Mouse (Mus musculus): ENCODE measurements around the gene Gm9195. TPM values are rescaled to one million over a fixed set of nuclear protein-coding genes. Genes with fewer than 3 reads are reported as not detected.

The Gm9195 gene
- polyA plus RNA-seq, 1 experiment from 2014 or later: not detected

DNA sequence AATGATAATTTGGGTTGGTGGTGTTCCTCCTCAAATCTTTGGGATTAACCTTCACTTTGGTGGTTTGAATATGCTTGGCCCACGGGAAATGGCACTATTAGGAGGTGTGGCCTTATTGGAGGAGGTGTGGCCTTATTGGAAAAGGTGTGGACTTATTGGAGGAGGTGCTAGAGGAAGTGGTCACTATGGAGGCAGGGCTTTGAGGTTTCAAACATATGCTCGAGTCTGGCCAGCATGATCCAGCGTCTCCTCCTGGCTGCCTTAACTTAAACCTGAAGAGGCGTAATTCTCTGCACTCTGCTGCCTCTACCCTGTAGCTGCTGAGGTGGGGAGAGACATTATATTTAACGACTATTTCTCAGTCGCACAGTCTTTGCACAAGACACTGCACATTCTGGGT, 11.6 kb upstream of the Gm9195 start:
- H3K27ac ChIP-seq (replicated peaks): no peak overlapping the region
- no peak overlapping the region for H3K9ac ChIP-seq (replicated peaks)
- no peaks in the 10 kb centered on the region; the same call in 1 of the 2 replicates for H3K27me3 ChIP-seq (replicated peaks)
- H3K4me1 ChIP-seq: peaks cover 4% of the 10 kb centered on the region; the same call in 1 of the 2 replicates
- no peaks in the 10 kb centered on the region for H3K36me3 ChIP-seq
- H3K4me2 ChIP-seq: no peak overlapping the region
- H3K4me3 ChIP-seq (replicated peaks): no peak overlapping the region
- 52% methylated on average over 6 of the region's 6 CpGs for WGBS
- no peaks in the 10 kb centered on the region for H3K9me3 ChIP-seq (replicated peaks)
- no peak for ATAC-seq (ENCODE audit: low FRiP score)

GRCm38 (mm10) chr14:72493775-72494174, 2.1 kb upstream of the Gm9195 start:
- H3K36me3 ChIP-seq: no peaks in the 10 kb centered on the region
- no peak for ATAC-seq (ENCODE audit: low FRiP score)
- WGBS: 91% methylated on average over 1 of the region's 1 CpGs
- H3K4me3 ChIP-seq (replicated peaks): no peak overlapping the region
- H3K9ac ChIP-seq (replicated peaks): no peak overlapping the region
- H3K4me2 ChIP-seq: no peak overlapping the region
- H3K27me3 ChIP-seq (replicated peaks): no peaks in the 10 kb centered on the region
- no peaks in the 10 kb centered on the region for H3K4me1 ChIP-seq
- H3K9me3 ChIP-seq (replicated peaks): no peaks in the 10 kb centered on the region
- no peak overlapping the region for H3K27ac ChIP-seq (replicated peaks)

- Histone ChIP-seq H3K4me1 (no peaks in the 10 kb centered on the region), H3K9me3 (replicated peaks) (no peaks in the 10 kb centered on the region), H3K36me3 (no peaks in the 10 kb centered on the region), H3K27me3 (replicated peaks) (no peaks in the 10 kb centered on the region), H3K9ac (replicated peaks) (no peak overlapping the region), H3K4me3 (replicated peaks) (no peak overlapping the region), H3K4me2 (no peak overlapping the region), H3K27ac (replicated peaks) (no peak overlapping the region)
- 91% methylated on average over 3 of the region's 3 CpGs for WGBS
- no peak for ATAC-seq (ENCODE audit: low FRiP score)
Measured at GRCm38 (mm10) chr14:72490367-72490766, 1.3 kb downstream of the Gm9195 start.

DNA sequence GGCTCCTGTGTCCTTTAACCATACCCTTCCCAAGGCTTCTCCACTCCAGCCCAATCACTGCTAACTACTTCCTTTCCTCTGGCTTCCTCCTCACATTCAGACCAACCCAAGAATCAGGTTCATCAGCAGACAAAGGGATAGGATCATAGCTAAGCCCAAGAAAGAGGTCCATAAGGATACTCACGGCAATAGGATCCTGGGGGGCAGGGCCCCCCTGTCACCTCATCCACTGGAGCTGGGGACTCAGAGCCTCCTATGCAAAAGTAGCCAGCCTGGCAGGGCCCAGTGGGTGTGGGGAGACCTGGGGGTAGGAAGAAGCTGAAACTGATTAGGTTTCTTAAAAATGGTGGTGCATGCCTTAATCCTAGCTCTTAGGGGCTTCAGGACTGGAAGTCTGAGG, 17.1 kb downstream of the Gm9195 start:
- ATAC-seq (ENCODE audit: low FRiP score): no peak
- Histone ChIP-seq H3K27me3 (replicated peaks) (no peaks in the 10 kb centered on the region), H3K9ac (replicated peaks) (no peak overlapping the region), H3K4me1 (no peaks in the 10 kb centered on the region), H3K36me3 (no peaks in the 10 kb centered on the region), H3K4me2 (no peak overlapping the region), H3K27ac (replicated peaks) (no peak overlapping the region), H3K9me3 (replicated peaks) (no peaks in the 10 kb centered on the region), H3K4me3 (replicated peaks) (no peak overlapping the region)
- WGBS: 65% methylated on average over 1 of the region's 1 CpGs

DNA sequence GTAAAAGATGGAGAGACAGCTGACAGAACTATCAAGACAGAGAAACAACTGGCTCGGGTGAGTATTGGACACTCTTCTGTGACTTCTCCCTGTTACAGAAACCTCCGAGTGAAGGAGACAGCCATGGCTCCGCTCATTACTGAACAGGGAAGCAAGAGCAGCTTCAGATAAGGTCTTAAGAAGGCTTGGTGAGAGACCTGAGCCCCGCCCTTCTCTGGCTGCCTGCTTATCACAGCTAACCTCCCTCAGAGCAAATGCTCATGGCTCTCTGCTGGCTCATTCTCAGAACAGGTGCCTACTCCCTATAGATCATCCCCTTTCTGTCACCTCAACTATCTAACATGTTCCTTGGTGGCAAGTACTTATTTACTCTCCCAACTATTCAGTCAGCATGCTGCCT, 23.2 kb downstream of the Gm9195 start:
- Histone ChIP-seq H3K9me3 (replicated peaks) (no peaks in the 10 kb centered on the region), H3K4me1 (no peaks in the 10 kb centered on the region), H3K9ac (replicated peaks) (no peak overlapping the region), H3K36me3 (no peaks in the 10 kb centered on the region), H3K4me2 (no peak overlapping the region), H3K27ac (replicated peaks) (no peak overlapping the region), H3K27me3 (replicated peaks) (no peaks in the 10 kb centered on the region), H3K4me3 (replicated peaks) (no peak overlapping the region)
- no peak for ATAC-seq (ENCODE audit: low FRiP score)
- WGBS: 72% methylated on average over 4 of the region's 4 CpGs

- H3K4me2 ChIP-seq: no peak overlapping the region
- no peak overlapping the region for H3K9ac ChIP-seq (replicated peaks)
- 91% methylated on average over 3 of the region's 3 CpGs for WGBS
- no peaks in the 10 kb centered on the region for H3K4me1 ChIP-seq
- H3K4me3 ChIP-seq (replicated peaks): no peak overlapping the region
- no peak for ATAC-seq (ENCODE audit: low FRiP score)
- H3K36me3 ChIP-seq: no peaks in the 10 kb centered on the region
- H3K27ac ChIP-seq (replicated peaks): no peak overlapping the region
- no peaks in the 10 kb centered on the region for H3K27me3 ChIP-seq (replicated peaks)
- no peaks in the 10 kb centered on the region for H3K9me3 ChIP-seq (replicated peaks)
Measured at GRCm38 (mm10) chr14:72466384-72466783, 25.3 kb downstream of the Gm9195 start.

DNA sequence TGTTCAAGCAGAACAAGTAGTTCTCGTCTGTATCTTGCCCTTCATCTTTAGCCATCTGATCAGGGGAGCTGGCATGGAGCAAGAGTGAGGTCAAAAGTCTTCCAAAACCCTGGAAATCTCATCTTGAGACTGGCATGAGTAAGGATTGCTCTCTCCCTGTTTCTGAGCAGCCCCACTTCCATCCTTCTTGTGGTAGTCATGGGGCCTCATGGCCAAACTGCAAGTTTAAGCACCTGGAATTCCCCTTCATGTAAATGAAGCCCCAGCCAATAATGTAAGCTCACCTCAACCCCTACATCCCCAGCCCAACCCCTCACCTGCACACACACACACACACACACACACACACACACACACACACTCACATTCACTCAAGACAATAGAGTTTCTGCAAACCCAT, 30.0 kb downstream of the Gm9195 start:
- Histone ChIP-seq H3K9ac (replicated peaks) (no peak overlapping the region), H3K36me3 (no peaks in the 10 kb centered on the region), H3K4me1 (no peaks in the 10 kb centered on the region), H3K27me3 (replicated peaks) (no peaks in the 10 kb centered on the region), H3K9me3 (replicated peaks) (no peaks in the 10 kb centered on the region), H3K4me2 (no peak overlapping the region), H3K4me3 (replicated peaks) (no peak overlapping the region), H3K27ac (replicated peaks) (no peak overlapping the region)
- no peak for ATAC-seq (ENCODE audit: low FRiP score)
- WGBS: 76% methylated on average over 1 of the region's 1 CpGs

DNA sequence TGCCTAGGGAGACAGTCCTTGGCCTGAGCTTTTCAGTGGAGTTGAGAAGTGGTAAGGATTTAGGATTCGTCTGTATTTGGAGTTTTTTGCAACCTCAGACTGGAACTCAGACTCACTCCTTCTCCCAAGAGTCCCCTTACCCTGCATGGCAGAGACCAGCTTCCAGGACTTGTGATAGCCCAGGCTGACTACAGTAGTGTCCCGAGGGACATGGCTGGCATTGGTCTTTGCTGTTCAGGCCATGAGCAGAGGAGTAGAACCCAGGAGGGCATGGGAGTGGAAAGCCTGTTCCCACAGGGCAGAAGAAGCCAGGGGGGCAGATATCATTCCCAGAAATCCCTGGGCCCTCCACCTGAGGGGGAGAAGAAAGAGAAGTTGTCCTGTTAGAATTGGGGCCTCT, 31.3 kb downstream of the Gm9195 start:
- no peaks in the 10 kb centered on the region for H3K36me3 ChIP-seq
- no peak overlapping the region for H3K27ac ChIP-seq (replicated peaks)
- H3K27me3 ChIP-seq (replicated peaks): no peaks in the 10 kb centered on the region
- WGBS: 84% methylated on average over 2 of the region's 2 CpGs
- H3K4me3 ChIP-seq (replicated peaks): no peak overlapping the region
- no peak overlapping the region for H3K9ac ChIP-seq (replicated peaks)
- H3K9me3 ChIP-seq (replicated peaks): no peaks in the 10 kb centered on the region
- no peak for ATAC-seq (ENCODE audit: low FRiP score)
- no peak overlapping the region for H3K4me2 ChIP-seq
- no peaks in the 10 kb centered on the region for H3K4me1 ChIP-seq

- ATAC-seq (ENCODE audit: low FRiP score): no peak
- WGBS: 100% methylated on average over 1 of the region's 1 CpGs
- no peaks in the 10 kb centered on the region for H3K27me3 ChIP-seq (replicated peaks)
- H3K9me3 ChIP-seq (replicated peaks): no peaks in the 10 kb centered on the region
- no peak overlapping the region for H3K9ac ChIP-seq (replicated peaks)
- H3K4me3 ChIP-seq (replicated peaks): no peak overlapping the region
- H3K4me2 ChIP-seq: no peak overlapping the region
- H3K27ac ChIP-seq (replicated peaks): no peak overlapping the region
- no peaks in the 10 kb centered on the region for H3K36me3 ChIP-seq
- no peaks in the 10 kb centered on the region for H3K4me1 ChIP-seq
Measured at GRCm38 (mm10) chr14:72458930-72459329, 32.7 kb downstream of the Gm9195 start.

DNA sequence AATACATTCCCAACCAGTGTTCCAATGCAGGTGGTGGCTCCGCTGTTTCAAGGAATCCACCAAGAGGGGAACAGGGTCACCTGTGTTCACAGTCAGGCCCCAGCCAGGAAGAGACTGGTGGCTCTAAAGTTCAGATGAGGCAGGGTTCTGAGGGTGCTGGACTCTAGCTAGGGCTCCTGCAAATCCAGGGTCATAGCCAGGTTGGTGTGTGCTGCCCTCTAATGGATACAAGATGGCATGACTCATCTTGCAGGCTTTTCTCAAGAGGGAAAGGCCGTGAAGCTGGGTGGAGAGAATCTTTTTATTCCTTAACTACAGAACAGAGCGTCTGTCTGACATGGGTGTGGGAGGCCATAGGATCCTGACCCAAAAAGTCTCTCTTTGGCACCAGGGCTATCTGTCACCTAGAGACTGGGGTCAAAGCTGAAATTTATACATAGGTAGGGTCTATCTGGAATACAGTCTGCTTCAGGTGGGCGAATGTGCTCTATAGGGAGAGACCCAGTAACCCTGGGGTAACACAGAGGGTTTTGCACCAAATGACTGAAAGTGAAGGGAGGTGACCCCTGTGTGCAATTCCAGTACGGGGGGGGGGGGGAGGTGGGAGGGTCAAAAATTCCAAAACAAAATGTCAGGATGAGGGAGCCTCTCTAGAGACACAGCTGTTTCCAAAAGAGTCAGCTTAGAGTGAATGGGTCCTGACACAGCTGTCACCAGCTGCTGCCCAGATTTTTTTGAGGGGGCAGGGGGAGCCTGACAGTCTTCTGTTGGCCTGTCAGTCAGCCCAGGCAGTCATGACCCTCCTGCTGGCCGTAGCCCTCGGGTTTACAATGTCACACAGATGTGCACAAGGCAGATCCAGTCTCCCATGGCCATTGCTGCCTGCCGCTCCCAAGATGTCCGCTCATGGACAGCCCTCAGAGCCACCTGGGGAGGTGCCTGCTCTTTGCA, 44.2 kb downstream of the Gm9195 start:
- Histone ChIP-seq H3K9ac (replicated peaks) (no peak overlapping the region), H3K9me3 (replicated peaks) (no peaks in the 10 kb centered on the region), H3K36me3 (no peaks in the 10 kb centered on the region), H3K4me3 (replicated peaks) (no peak overlapping the region), H3K27ac (replicated peaks) (no peak overlapping the region), H3K27me3 (replicated peaks) (no peaks in the 10 kb centered on the region), H3K4me2 (no peak overlapping the region), H3K4me1 (no peaks in the 10 kb centered on the region)
- WGBS: 69% methylated on average over 9 of the region's 9 CpGs
- no peak for ATAC-seq (ENCODE audit: low FRiP score)

DNA sequence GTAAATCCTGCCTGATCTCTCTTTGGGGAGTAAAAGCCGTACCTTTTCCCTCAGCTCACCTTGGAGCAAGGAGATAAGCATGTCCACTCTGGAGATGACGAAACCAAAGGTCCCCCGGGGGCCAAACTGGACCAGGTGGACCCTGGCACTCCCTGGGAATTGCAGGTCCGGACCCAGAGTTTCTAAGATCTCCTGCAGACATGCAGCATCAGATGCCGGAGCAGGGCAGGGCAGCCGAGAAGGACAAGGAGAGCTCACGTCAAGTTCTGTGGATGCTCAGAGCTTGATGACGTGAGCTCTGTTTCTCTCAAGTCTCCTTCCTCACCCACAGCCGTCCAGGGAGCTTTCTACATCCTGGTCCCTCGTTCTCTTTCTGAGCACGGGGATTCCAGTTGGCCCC, 48.7 kb downstream of the Gm9195 start:
- Histone ChIP-seq H3K36me3 (no peaks in the 10 kb centered on the region), H3K4me1 (no peaks in the 10 kb centered on the region), H3K9me3 (replicated peaks) (no peaks in the 10 kb centered on the region), H3K9ac (replicated peaks) (no peak overlapping the region), H3K27ac (replicated peaks) (no peak overlapping the region), H3K4me3 (replicated peaks) (no peak overlapping the region), H3K27me3 (replicated peaks) (no peaks in the 10 kb centered on the region), H3K4me2 (no peak overlapping the region)
- 83% methylated on average over 11 of the region's 11 CpGs for WGBS
- ATAC-seq (ENCODE audit: low FRiP score): no peak

DNA sequence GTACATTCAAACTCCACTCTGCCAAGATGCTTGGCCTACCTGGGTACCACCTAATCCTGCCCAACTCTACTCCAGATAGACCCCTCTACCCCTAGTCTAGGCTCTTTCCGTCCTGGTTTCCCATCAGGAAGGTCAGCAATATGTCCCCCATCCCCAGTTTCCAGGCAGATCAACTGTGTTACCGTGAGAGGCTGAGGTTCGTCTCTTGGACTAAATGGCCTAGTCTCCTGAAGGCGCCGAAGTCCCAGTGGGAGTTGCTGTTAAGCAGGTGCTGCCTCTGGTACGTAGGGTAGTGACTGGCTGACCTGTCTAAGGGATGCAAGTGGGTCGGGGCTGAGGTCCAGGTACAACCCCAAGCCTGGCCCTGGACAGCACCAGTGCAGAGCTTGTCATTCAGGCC, 50.7 kb downstream of the Gm9195 start:
- Histone ChIP-seq H3K9me3 (replicated peaks) (no peaks in the 10 kb centered on the region), H3K4me2 (no peak overlapping the region), H3K27ac (replicated peaks) (no peak overlapping the region), H3K4me1 (no peaks in the 10 kb centered on the region), H3K36me3 (no peaks in the 10 kb centered on the region), H3K4me3 (replicated peaks) (no peak overlapping the region), H3K9ac (replicated peaks) (no peak overlapping the region), H3K27me3 (replicated peaks) (no peaks in the 10 kb centered on the region)
- ATAC-seq (ENCODE audit: low FRiP score): no peak
- WGBS: 94% methylated on average over 7 of the region's 7 CpGs

Data from neural tube, embryonic 15.5 days (tissue).